Mouse (Mus musculus) lung, embryonic 15.5 days (tissue): ENCODE measurements around the gene Psme3. TPM values are rescaled to one million over a fixed set of nuclear protein-coding genes. Genes with fewer than 3 reads are reported as not detected.

ENCODE experiments used
- ATAC-seq: fragments of 200-750 bp; cut with Nextera tagmentation; 2 replicates; pipeline ENCODE4 v1.8.0; 2017; ENCODE audit warnings: moderate number of reproducible peaks, borderline replicate concordance; ENCODE audit not compliant: low FRiP score, low TSS enrichment; ENCODE audit errors: extremely low read depth
- H3K27ac ChIP-seq: fragments of 300-500 bp; sonication (generic); 2 replicates; pipeline ENCODE4 v1.5.1; 2015; ENCODE audit warnings: moderate library complexity, mild to moderate bottlenecking, inconsistent platforms
- H3K27me3 ChIP-seq: fragments of 300-500 bp; sonication (generic); 2 replicates; pipeline ENCODE4 v1.6.1; 2015; ENCODE audit warnings: inconsistent platforms
- H3K36me3 ChIP-seq: fragments of 300-500 bp; sonication (generic); 2 replicates; pipeline ENCODE4 v1.6.1; 2015; ENCODE audit warnings: inconsistent platforms
- H3K4me1 ChIP-seq: fragments of 300-500 bp; sonication (generic); 2 replicates; pipeline ENCODE4 v1.6.1; 2015; ENCODE audit warnings: inconsistent platforms
- H3K4me2 ChIP-seq: fragments of 300-500 bp; sonication (generic); 2 replicates; pipeline ENCODE4 v1.6.1; 2015; ENCODE audit warnings: inconsistent platforms, mild to moderate bottlenecking, moderate library complexity
- H3K4me3 ChIP-seq: fragments of 300-500 bp; sonication (generic); 2 replicates; pipeline ENCODE4 v1.5.1; 2015; ENCODE audit warnings: mild to moderate bottlenecking, inconsistent platforms
- H3K9ac ChIP-seq: fragments of 300-500 bp; sonication (generic); 2 replicates; pipeline ENCODE4 v1.6.1; 2015; ENCODE audit warnings: inconsistent platforms
- H3K9me3 ChIP-seq: fragments of 300-500 bp; sonication (generic); 2 replicates; pipeline ENCODE4 v1.6.1; 2016; ENCODE audit warnings: inconsistent platforms
- WGBS: fragments of 180-500 bp; shearing (Covaris S2); methylation state at CpG from one replicate; pipeline ENCODE4 v1.1.7; 2015; 5-methylcytosine and 5-hydroxymethylcytosine counted together
- polyA plus RNA-seq: library from polyadenylated mRNA; unstranded; fragments of >200 nt; fragmentation: Nextera tagmentation; extraction: Ambion mirVana; gene quantifications from 2 replicates; pipeline ENCODE4 v1.2.1, GENCODE M21; 2015

Gene Psme3
- polyA plus RNA-seq, 1 experiment from 2014 or later = 130 TPM

DNA sequence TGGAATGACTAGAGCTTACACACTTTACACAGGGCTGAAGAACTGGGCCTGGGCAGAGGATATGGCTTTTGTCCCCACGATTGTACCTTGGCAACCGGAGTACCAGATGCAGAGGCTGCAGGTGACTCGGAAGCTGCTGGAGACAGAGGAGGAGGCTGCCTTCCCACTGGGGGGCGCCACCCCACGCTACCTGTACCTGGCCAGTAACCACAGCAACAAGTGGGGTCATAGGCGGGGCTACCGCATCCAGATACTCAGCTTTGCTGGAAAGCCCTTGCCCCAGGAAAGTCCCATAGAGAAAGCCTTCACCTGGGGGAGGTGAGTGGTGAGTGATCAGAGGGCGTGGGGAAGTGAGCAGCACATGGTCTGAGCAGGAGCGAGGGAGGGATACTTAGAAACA is 19.7 kb downstream of the Psme3 start:
- H3K4me1 ChIP-seq = peaks cover 6% of the 10 kb centered on the region
- H3K9me3 ChIP-seq = no peaks in the 10 kb centered on the region
- H3K27ac ChIP-seq = no peak overlapping the region
- no peak overlapping the region for H3K9ac ChIP-seq
- no peaks in the 10 kb centered on the region for H3K36me3 ChIP-seq
- no peaks in the 10 kb centered on the region for H3K27me3 ChIP-seq
- no peak overlapping the region for H3K4me3 ChIP-seq
- 73% methylated on average over 9 of the region's 9 CpGs for WGBS
- no peak for ATAC-seq
- H3K4me2 ChIP-seq = no peak overlapping the region

DNA sequence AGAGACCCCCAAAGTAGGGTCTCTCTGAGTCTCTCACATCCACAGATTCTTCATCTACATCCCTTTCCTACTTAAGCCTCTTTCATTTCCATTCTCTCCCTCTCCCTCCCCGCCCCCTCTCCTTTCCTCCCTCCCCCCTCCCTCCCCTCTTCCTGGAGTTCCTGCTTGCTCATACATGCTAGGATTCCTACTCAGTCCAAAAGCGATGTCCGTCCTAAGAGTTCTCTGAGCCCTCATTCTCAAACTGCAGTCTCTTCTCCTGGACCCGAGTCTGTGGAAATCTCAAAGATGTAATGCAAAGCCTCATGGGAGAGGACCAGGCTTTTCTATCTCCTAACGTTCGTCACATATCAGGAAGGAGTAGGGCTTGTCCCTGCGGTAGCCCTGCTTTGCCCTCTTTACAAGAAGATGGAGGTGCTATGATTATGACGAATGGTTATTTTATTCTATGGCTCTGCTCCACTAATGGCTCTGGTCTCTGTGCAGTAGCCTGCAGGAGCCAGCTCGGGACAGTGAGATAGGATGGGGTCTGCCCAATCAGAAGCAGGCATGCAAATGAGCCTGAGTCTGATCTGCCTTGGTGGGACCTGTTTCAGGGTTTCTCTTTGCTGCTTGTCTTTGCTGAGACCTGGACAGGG is 22.2 kb downstream of the Psme3 start:
- Histone ChIP-seq H3K9ac (no peak overlapping the region), H3K27me3 (no peaks in the 10 kb centered on the region), H3K4me2 (peak overlapping the region; percentile 56), H3K4me3 (peak overlapping the region; percentile 19), H3K9me3 (no peaks in the 10 kb centered on the region), H3K4me1 (peaks cover 6% of the 10 kb centered on the region), H3K36me3 (no peaks in the 10 kb centered on the region), H3K27ac (peak overlapping the region; percentile 7; the same call in 1 of the 2 replicates)
- 3% methylated on average over 9 of the region's 9 CpGs for WGBS
- ATAC-seq = peak; percentile 84; the same call in 1 of the 2 replicates

DNA sequence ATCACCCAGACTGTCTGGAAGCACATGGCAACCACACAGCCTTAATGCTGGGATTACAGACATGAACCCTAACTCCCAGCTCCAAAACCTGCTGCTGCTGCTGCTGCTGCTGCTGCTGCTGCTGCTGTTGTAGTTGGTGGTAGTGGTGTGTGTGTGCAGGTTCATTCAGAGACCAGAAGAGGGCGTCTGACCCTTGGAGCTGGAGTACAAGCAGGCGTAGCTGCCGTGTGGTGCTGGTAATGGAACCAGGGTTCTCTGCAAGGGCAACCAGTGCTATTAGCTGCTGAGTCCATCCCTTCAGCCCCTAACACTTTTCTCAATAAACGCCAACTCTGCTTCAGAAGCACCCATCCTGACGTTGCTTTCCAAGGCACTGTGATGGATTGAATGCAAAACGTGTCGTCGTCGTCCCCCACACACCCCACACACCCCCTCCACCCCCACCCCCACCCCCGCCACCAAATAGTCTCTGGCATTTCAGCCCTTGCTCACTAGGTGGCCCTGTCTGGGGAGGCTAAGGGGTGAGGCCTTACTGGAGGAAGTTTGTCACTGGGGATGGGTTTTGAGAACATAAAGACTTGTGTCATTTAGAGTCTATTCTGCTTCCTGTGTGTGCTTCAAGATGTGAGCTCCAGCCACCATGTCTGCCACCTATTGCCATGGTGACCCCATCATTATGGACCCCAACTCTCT is 31.2 kb downstream of the Psme3 start:
- Histone ChIP-seq H3K9me3 (no peaks in the 10 kb centered on the region), H3K4me3 (no peak overlapping the region), H3K4me1 (no peaks in the 10 kb centered on the region), H3K27ac (no peak overlapping the region), H3K36me3 (no peaks in the 10 kb centered on the region), H3K4me2 (no peak overlapping the region), H3K9ac (no peak overlapping the region), H3K27me3 (no peaks in the 10 kb centered on the region)
- no peak for ATAC-seq
- 66% methylated on average over 10 of the region's 10 CpGs for WGBS

DNA sequence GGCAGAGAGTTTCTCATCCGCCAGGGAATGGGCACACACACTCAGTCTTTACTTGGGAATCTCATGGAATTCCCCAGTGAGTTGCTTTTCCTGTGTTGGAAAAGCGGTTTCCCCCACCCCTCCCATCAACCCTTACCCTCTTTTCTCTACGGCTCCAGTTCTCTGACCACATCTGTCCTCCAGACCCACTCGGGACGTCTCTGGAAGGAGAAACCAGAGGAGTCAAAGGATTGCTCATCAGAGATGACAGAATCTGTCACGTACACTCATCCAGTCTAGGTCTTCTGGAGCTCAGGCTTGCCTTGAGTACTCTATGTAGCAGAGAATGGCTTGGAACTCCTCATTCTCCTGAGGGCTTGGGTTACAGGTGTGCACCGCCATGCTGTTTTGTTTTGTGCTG is 32.8 kb downstream of the Psme3 start:
- Histone ChIP-seq H3K4me2 (no peak overlapping the region), H3K27me3 (no peaks in the 10 kb centered on the region), H3K9ac (no peak overlapping the region), H3K27ac (no peak overlapping the region), H3K4me3 (no peak overlapping the region), H3K36me3 (no peaks in the 10 kb centered on the region), H3K9me3 (no peaks in the 10 kb centered on the region), H3K4me1 (no peaks in the 10 kb centered on the region)
- WGBS = 57% methylated on average over 7 of the region's 7 CpGs
- no peak; the same call in 1 of the 2 replicates for ATAC-seq

DNA sequence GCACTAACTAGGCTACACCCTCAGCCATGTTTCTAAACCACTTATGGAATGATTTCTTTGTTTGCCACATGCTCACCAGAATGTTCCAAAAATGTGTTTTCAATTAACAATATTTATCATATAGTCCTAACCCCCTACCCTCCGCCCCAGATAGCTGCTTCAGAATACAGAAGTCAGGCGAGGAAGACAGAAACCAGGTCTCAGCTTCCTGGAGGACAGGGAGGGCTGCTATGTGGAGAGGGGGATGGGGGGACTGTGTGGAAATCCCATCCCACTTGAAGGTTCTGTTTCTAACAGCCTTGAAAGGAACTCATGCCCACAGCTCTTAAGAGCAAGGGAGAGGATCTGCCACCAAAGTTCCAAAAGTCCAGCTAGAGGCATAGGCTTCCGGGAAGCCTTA is 33.2 kb downstream of the Psme3 start:
- Histone ChIP-seq H3K9me3 (no peaks in the 10 kb centered on the region), H3K27me3 (no peaks in the 10 kb centered on the region), H3K4me2 (no peak overlapping the region), H3K4me1 (no peaks in the 10 kb centered on the region), H3K27ac (no peak overlapping the region), H3K4me3 (no peak overlapping the region), H3K36me3 (no peaks in the 10 kb centered on the region), H3K9ac (no peak overlapping the region)
- WGBS = 78% methylated on average over 3 of the region's 3 CpGs
- ATAC-seq = no peak

DNA sequence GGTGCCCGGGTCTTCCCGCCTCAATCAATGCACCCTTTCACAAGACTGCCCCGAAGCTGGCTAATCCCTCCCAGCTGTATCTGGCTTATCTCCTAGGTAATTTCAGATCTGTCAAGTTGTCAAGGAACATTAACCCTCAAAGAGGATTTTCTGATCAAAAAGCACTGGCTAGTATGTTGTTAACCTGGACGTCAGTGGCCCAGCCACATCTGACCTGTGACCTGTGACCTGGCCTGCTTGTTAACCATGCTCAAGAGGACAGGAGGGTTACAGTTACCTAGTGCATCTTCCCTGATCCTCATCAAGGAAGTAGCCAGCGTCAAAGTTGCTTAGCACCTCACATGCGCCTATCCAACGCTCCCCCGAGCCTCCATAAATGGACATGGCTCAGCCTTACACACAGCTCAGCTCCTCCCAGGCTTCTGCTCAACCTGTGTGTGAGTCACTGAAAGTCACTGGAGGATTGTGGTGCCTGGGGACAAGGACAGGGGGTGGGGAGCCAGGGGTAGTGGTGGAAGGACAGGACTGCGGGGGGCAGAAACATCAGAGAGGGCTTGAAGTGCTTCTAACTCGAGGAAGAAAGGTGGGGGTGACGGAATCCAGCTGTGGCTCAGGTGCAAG is 35.2 kb downstream of the Psme3 start:
- H3K4me2 ChIP-seq = no peak overlapping the region
- H3K27me3 ChIP-seq = no peaks in the 10 kb centered on the region
- no peak overlapping the region for H3K9ac ChIP-seq
- H3K27ac ChIP-seq = no peak overlapping the region
- 45% methylated on average over 11 of the region's 11 CpGs for WGBS
- H3K4me3 ChIP-seq = no peak overlapping the region
- no peaks in the 10 kb centered on the region for H3K4me1 ChIP-seq
- H3K36me3 ChIP-seq = no peaks in the 10 kb centered on the region
- ATAC-seq = no peak
- no peaks in the 10 kb centered on the region for H3K9me3 ChIP-seq

DNA sequence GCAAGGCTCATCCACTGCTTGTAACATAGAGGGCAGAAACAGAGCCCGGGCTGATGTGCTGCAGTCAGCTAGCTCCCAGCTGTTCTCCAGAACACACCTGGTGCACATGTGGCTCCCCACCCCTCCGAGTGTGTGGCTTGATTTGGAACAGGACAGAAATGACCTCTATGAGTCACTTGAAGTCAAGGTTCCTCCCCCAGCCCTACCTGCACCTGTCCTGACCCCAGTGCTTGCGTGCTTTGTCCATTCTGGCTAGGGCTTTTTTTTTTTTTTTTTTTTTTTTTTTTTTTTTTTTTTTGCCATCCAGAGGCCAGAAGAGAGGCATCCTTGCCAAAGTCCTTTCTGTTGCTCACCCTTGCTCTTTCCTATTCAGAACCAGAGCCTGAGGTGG is 35.7 kb downstream of the Psme3 start:
- Histone ChIP-seq H3K27me3 (no peaks in the 10 kb centered on the region), H3K9ac (no peak overlapping the region), H3K4me3 (no peak overlapping the region), H3K27ac (no peak overlapping the region), H3K9me3 (no peaks in the 10 kb centered on the region), H3K4me2 (no peak overlapping the region), H3K36me3 (no peaks in the 10 kb centered on the region), H3K4me1 (no peaks in the 10 kb centered on the region)
- WGBS = 63% methylated on average over 3 of the region's 3 CpGs
- no peak for ATAC-seq

DNA sequence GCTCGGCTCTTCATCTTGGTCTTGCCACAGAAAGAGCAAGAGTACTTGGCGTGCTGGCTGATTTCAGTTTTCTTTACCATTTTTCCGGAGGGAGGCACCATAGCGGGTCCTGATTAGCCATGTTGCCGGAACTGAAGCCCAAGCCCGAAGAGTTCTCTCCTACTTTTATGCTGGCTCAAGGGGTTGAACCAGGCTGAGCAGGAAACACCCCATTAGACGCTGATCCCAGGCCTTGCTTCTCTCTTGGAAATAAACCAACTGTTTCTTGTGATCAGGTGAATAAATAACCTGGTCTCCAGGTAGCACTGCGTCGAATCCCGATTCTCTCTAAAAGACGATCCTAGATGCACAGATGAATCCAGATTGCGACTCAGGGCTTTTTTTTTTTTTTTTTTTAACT is 37.4 kb downstream of the Psme3 start:
- Histone ChIP-seq H3K4me1 (no peaks in the 10 kb centered on the region), H3K27me3 (no peaks in the 10 kb centered on the region), H3K9me3 (no peaks in the 10 kb centered on the region), H3K36me3 (no peaks in the 10 kb centered on the region), H3K27ac (no peak overlapping the region), H3K4me2 (no peak overlapping the region), H3K9ac (no peak overlapping the region), H3K4me3 (no peak overlapping the region)
- WGBS = 84% methylated on average over 12 of the region's 12 CpGs
- ATAC-seq = no peak

DNA sequence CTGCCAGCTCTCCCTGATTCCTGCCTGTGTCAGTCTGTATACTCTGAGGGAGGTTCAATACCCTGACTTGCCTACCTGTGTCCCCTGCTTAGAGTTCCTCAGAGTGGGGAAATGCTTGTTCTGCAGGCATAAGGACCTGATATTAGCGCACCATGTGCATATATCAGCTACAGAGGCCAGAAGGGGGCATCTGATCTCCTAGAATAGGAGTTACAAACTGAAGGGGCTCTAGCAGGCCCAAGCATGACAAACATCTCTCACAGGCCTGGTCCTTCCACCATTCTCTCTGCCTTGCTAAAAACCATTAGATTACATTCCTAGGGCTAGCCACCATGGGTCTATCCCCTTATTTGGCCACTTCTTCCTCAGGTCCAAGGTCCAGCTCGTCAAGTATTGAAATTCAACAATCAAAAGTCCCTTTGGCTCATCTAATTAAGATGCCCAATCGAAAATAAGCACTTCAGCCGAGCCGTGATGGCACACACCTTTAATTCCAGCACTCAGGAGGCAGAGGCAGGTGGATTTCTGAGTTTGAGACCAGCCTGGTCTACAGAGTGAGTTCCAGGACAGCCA is 38.5 kb downstream of the Psme3 start:
- H3K4me2 ChIP-seq = no peak overlapping the region

DNA sequence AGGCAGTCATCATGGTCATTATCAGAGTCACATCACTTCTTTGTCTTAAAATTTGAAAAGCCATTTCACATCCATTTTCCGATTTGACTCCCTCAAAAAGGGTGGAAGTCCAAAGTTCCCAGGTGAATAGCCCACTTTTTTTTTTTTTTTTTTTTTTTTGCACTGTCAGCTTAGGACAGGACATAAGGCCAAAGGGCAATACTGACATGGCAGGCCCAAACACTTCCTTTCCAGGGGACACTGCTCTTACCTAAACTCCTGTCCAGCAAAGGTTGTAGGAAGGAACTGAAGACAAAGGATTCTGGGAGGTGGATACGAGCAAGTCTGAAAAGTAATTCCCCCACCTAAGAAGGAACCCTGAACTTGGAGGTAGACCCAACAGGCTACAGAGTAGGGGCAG is 39.9 kb downstream of the Psme3 start:
- no peak overlapping the region for H3K9ac ChIP-seq
- H3K27ac ChIP-seq = no peak overlapping the region
- H3K27me3 ChIP-seq = no peaks in the 10 kb centered on the region
- no peak overlapping the region for H3K4me3 ChIP-seq
- WGBS = 85% methylated on average over 2 of the region's 2 CpGs
- H3K4me1 ChIP-seq = no peaks in the 10 kb centered on the region; the same call in 1 of the 2 replicates
- H3K4me2 ChIP-seq = no peak overlapping the region
- no peak for ATAC-seq
- no peaks in the 10 kb centered on the region for H3K9me3 ChIP-seq
- no peaks in the 10 kb centered on the region for H3K36me3 ChIP-seq

More for the DNA sequence above, 38.5 kb downstream of the Psme3 start:
- no peak overlapping the region for H3K4me3 ChIP-seq
- no peak overlapping the region for H3K9ac ChIP-seq
- no peaks in the 10 kb centered on the region for H3K36me3 ChIP-seq
- H3K27ac ChIP-seq = no peak overlapping the region
- H3K27me3 ChIP-seq = no peaks in the 10 kb centered on the region
- H3K4me1 ChIP-seq = no peaks in the 10 kb centered on the region
- H3K9me3 ChIP-seq = no peaks in the 10 kb centered on the region
- 77% methylated on average over 5 of the region's 5 CpGs for WGBS
- no peak for ATAC-seq

DNA sequence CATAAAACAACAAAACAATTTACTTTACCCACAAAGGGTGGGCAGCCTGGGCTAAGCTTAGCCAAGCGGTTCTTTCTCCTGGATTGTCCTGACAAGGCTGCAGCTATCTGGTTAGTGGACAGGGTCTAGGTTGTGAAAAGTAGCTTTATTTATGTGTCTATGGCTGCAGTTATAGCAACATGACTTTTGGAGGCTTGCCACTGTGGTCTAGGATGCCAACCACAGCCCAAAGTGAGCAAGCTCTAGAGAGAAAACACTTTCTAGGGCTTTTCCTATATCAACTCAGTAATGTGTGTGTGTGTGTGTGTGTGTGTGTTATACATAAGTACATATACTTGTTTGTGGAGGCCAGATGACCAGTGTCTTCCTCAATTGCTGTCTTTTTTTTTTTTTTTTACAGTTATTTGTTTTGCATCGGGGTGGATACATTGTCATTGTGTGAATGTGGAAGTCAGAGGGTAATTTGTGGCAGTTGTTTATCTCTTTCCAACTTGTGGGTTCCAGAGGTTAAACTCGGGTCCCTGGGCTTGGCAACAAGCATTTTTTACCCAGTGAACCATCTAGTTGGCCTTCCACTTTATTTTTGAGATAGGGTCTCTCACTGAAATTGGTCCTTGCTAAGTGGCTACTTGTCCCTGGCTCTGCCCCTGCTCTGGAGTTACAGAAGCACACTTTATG is 41.6 kb downstream of the Psme3 start:
- Histone ChIP-seq H3K9ac (no peak overlapping the region), H3K27me3 (no peaks in the 10 kb centered on the region), H3K4me2 (no peak overlapping the region), H3K9me3 (no peaks in the 10 kb centered on the region), H3K4me3 (no peak overlapping the region), H3K27ac (no peak overlapping the region), H3K36me3 (no peaks in the 10 kb centered on the region), H3K4me1 (no peaks in the 10 kb centered on the region; the same call in 1 of the 2 replicates)
- no peak for ATAC-seq
- 68% methylated on average over 3 of the region's 3 CpGs for WGBS
